Mouse (Mus musculus) ES-E14 (cell line): ENCODE results near the gene Msn. TPM values are rescaled to one million over a fixed set of nuclear protein-coding genes. Genes with fewer than 3 reads are reported as not detected.

Experiments used
- DNase-seq: peaks from one replicate; pipeline ENCODE4 v3.0.0-alpha.2; 2013; ENCODE audit warnings: low read depth, low spot score
- H3K27ac ChIP-seq: 2 replicates; pipeline ENCODE4 v1.5.1; 2012; ENCODE audit warnings: low read depth, mild to moderate bottlenecking, low read length, moderate library complexity, mixed read lengths; ENCODE audit not compliant: poor library complexity, insufficient read depth, severe bottlenecking
- H3K36me3 ChIP-seq: 2 replicates; pipeline ENCODE4 v1.6.1; 2012; ENCODE audit warnings: mild to moderate bottlenecking, low read length, moderate library complexity, mixed read lengths; ENCODE audit not compliant: control insufficient read depth, poor library complexity, insufficient read depth, severe bottlenecking
- H3K4me1 ChIP-seq, 2 experiments: fragments of 150-350 bp in 1 of 2; sonication (generic) in 1 of 2; 2 replicates each; pipeline ENCODE4 v1.6.1; 2012; ENCODE audit warnings: low read length in 2 of 2, mild to moderate bottlenecking in 1 of 2, mixed read lengths in 1 of 2; ENCODE audit not compliant: control insufficient read depth in 2 of 2, insufficient read depth in 2 of 2, poor library complexity in 1 of 2
- H3K4me3 ChIP-seq, 2 experiments: fragments of 150-350 bp in 1 of 2; sonication (generic) in 1 of 2; 2 replicates each; pipeline ENCODE4 v1.5.1; 2012; ENCODE audit warnings: low read length in 2 of 2, low read depth in 1 of 2, mild to moderate bottlenecking in 1 of 2, mixed read lengths in 1 of 2; ENCODE audit not compliant: insufficient read depth in 1 of 2, poor library complexity in 1 of 2, severe bottlenecking in 1 of 2
- H3K9ac ChIP-seq: 2 replicates; pipeline ENCODE4 v1.6.1; 2012; ENCODE audit warnings: low read depth, mild to moderate bottlenecking, low read length, mixed read lengths; ENCODE audit not compliant: poor library complexity, insufficient read depth, severe bottlenecking
- H3K9me3 ChIP-seq: fragments of 150-350 bp; sonication (generic); 2 replicates; pipeline ENCODE4 v1.6.1; 2012; ENCODE audit warnings: low read depth, mild to moderate bottlenecking, low read length; ENCODE audit not compliant: control insufficient read depth, insufficient read depth
- CHD2 ChIP-seq: IDR thresholded peaks from 2 replicates; pipeline ENCODE4 v1.6.1; 2014; ENCODE audit warnings: mild to moderate bottlenecking, low read depth, low read length, inconsistent platforms
- HCFC1 ChIP-seq: IDR thresholded peaks from 2 replicates; pipeline ENCODE4 v1.6.1; 2012; ENCODE audit warnings: low read length, inconsistent platforms, borderline replicate concordance; ENCODE audit not compliant: insufficient read depth
- MAFK ChIP-seq: IDR thresholded peaks from 2 replicates; pipeline ENCODE4 v1.6.1; 2014; ENCODE audit warnings: mild to moderate bottlenecking, low read depth, low read length, inconsistent platforms; ENCODE audit not compliant: insufficient read depth
- ZC3H11A ChIP-seq: IDR thresholded peaks from 2 replicates; pipeline ENCODE4 v1.6.1; 2012; ENCODE audit warnings: low read depth, mild to moderate bottlenecking, inconsistent platforms, low read length, borderline replicate concordance
- ZNF384 ChIP-seq: IDR thresholded peaks from 2 replicates; pipeline ENCODE4 v1.6.1; 2012; ENCODE audit warnings: low read depth, low read length, inconsistent platforms
- in situ Hi-C, 2 experiments: fragments of 600-800 bp; cut with MboI; formaldehyde crosslinking; loops; one replicate each; pipeline ENCODE4 v1.15.1; 2025; ENCODE audit warnings: low sequenced_read_pairs in 2 of 2, inconsistent platforms in 1 of 2; ENCODE audit not compliant: unreplicated experiment in 2 of 2
- total RNA-seq: library from RNA; depleted of rRNA; stranded (reverse); fragments of 300-350 nt; gene quantifications from 2 replicates; pipeline ENCODE4 v1.2.3, GENCODE M21; 2012

The Msn gene
- total RNA-seq, 1 experiment: 43.1 TPM

GRCm38 (mm10) chrX:96144960-96145488 is 49.2 kb downstream of the Msn start:
- H3K9ac ChIP-seq: no peak overlapping the region
- no peak overlapping the region for H3K4me3 ChIP-seq
- H3K27ac ChIP-seq: no peak overlapping the region
- TF ChIP-seq HCFC1 (no peak), ZNF384 (no peak), MAFK (no peak), ZC3H11A (no peak), CHD2 (no peak)
- in situ Hi-C loops: loop anchor here in 1 of 2 experiments (25.0 kb wide), 1 partner anchor 1217 kb away; no protein-coding TSS in a partner anchor
- no peaks in the 10 kb centered on the region for H3K9me3 ChIP-seq
- no peak for DNase-seq
- no peaks in the 10 kb centered on the region for H3K4me1 ChIP-seq
- no peaks in the 10 kb centered on the region for H3K36me3 ChIP-seq

GRCm38 (mm10) chrX:96148217-96148616 is 52.4 kb downstream of the Msn start:
- H3K36me3 ChIP-seq: no peaks in the 10 kb centered on the region
- no peaks in the 10 kb centered on the region for H3K9me3 ChIP-seq
- in situ Hi-C loops: loop anchor here in 1 of 2 experiments (25.0 kb wide), 1 partner anchor 1214 kb away; no protein-coding TSS in a partner anchor
- no peak overlapping the region for H3K4me3 ChIP-seq
- DNase-seq: no peak
- no peak overlapping the region for H3K9ac ChIP-seq
- no peak overlapping the region for H3K27ac ChIP-seq
- TF ChIP-seq CHD2: no peak
- no peak for TF ChIP-seq ZC3H11A
- TF ChIP-seq MAFK: no peak
- no peak for TF ChIP-seq HCFC1
- no peak for TF ChIP-seq ZNF384
- no peaks in the 10 kb centered on the region for H3K4me1 ChIP-seq

GRCm38 (mm10) chrX:96153362-96153761 is 57.5 kb downstream of the Msn start:
- in situ Hi-C loops: loop anchor here in 1 of 2 experiments (25.0 kb wide), 1 partner anchor 141 kb away; no protein-coding TSS in a partner anchor
- no peak for DNase-seq
- TF ChIP-seq ZNF384 (no peak), CHD2 (no peak), MAFK (no peak)
- no peaks in the 10 kb centered on the region for H3K4me1 ChIP-seq
- no peak overlapping the region for H3K9ac ChIP-seq
- no peak overlapping the region for H3K4me3 ChIP-seq
- no peaks in the 10 kb centered on the region for H3K36me3 ChIP-seq
- no peak overlapping the region for H3K27ac ChIP-seq
- no peaks in the 10 kb centered on the region for H3K9me3 ChIP-seq

GRCm38 (mm10) chrX:96157936-96158335 is 62.1 kb downstream of the Msn start:
- in situ Hi-C loops: loop anchor here in 1 of 2 experiments (25.0 kb wide), 1 partner anchor 146 kb away; no protein-coding TSS in a partner anchor
- H3K9me3 ChIP-seq: no peaks in the 10 kb centered on the region
- H3K4me3 ChIP-seq: no peak overlapping the region
- H3K9ac ChIP-seq: no peak overlapping the region
- H3K27ac ChIP-seq: no peak overlapping the region
- no peaks in the 10 kb centered on the region for H3K4me1 ChIP-seq
- TF ChIP-seq HCFC1 (no peak), ZNF384 (no peak), CHD2 (no peak), MAFK (no peak), ZC3H11A (no peak)
- H3K36me3 ChIP-seq: no peaks in the 10 kb centered on the region; the same call in 1 of the 2 replicates
- DNase-seq: no peak

GRCm38 (mm10) chrX:96162571-96162970 is 66.7 kb downstream of the Msn start:
- Histone ChIP-seq H3K4me1 (no peaks in the 10 kb centered on the region), H3K36me3 (peaks cover 9% of the 10 kb centered on the region), H3K4me3 (no peak overlapping the region), H3K9ac (no peak overlapping the region), H3K27ac (no peak overlapping the region), H3K9me3 (no peaks in the 10 kb centered on the region)
- in situ Hi-C loops: loop anchor here in 1 of 2 experiments (25.0 kb wide), 1 partner anchor 150 kb away; no protein-coding TSS in a partner anchor
- no peak for TF ChIP-seq CHD2
- TF ChIP-seq HCFC1: no peak
- TF ChIP-seq MAFK: no peak
- no peak for TF ChIP-seq ZC3H11A
- no peak for TF ChIP-seq ZNF384
- peak; percentile 3 for DNase-seq
